Mouse (Mus musculus) thymus, postnatal 0 days (tissue): ENCODE results near the gene Tex48. TPM values are rescaled to one million over a fixed set of nuclear protein-coding genes. Genes with fewer than 3 reads are reported as not detected.

ENCODE experiments used
- DNase-seq: peaks from one replicate; pipeline ENCODE4 v3.0.0-alpha.2; 2015; ENCODE audit warnings: low spot score
- polyA plus RNA-seq: library from polyadenylated mRNA; unstranded; fragments of >200 nt; fragmentation: Nextera tagmentation; extraction: Ambion mirVana; gene quantifications from 2 replicates; pipeline ENCODE4 v1.2.1, GENCODE M21; 2015

The Tex48 gene
- polyA plus RNA-seq, 1 experiment from 2014 or later = not detected

- DNase-seq = peak; percentile 7
Measured at GRCm38 (mm10) chr4:63595259-63595658, 27.0 kb downstream of the Tex48 start.

DNA sequence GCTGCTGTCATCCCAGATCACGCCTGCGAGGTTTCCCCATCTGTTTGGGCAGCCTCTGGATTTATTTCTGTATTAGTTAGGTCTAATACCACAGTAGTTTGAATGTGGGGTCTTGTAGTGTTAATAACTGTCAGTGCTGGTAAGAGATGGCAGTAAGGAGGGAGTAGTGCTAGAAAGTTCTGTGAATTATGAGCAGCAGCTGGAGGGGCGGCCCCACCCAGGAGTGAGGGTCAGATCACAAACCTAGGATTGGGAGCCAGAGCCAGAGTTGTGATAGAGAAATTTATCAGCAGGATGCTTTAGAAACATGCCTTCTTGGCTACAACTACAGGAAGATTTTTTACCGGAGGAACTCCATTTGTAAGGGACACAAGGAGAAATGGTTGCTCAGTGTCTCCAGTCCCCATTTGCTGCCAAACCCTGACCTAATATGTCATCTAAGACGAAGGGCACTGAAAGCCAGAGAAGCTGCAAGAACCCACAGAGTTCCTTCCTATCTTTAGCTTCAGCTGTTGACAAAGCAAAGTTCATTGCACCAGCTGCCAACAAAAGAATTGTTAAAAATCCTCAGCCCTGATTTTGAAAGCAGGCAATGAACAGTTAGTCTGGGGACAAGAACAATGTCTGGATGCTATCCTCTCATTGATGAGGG lies 27.6 kb downstream of the Tex48 start:
- DNase-seq = no peak

- DNase-seq = no peak
Measured at GRCm38 (mm10) chr4:63590538-63590937, 31.7 kb downstream of the Tex48 start.

DNA sequence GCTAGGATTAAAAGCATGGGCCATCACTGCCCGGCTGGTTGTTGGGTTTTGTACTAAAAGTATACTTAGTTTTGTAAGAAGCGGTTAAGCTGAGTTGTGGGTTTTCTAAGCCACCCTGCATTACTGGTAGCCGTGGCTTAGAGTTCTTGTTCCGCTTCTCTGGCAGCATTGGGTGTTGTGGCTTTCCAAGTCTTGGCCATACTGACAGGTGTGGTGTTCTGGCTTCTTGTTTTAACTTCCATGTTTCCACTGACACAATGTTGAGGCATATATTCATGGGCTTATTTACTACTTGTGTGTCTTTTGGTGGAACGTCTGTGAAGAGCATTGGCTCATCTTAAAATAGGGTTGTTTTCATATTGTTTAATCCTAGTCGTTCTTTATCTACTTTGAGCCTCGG lies 32.2 kb downstream of the Tex48 start:
- no peak for DNase-seq

DNA sequence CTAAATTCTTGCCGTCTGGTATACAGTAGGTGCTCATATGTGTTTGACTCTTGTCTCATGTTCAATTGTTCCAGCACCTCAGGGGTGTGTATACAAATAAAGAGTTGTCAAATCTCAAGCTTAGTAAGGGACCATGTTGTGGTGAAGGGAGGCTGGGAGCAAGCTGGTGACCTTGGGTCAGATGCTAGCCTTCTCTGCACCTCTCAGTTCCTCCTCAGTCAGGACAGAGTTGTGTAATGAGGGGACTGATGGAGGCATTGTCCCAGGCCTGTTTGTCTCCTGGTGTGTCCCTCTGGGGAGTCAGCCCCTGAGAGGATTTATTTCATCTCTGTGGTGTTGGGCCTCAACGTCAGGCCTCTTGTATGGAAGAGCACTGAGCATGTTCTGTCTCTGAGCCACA lies 36.0 kb downstream of the Tex48 start:
- no peak for DNase-seq

- DNase-seq = no peak
Measured at GRCm38 (mm10) chr4:63585216-63585615, 37.0 kb downstream of the Tex48 start.

DNA sequence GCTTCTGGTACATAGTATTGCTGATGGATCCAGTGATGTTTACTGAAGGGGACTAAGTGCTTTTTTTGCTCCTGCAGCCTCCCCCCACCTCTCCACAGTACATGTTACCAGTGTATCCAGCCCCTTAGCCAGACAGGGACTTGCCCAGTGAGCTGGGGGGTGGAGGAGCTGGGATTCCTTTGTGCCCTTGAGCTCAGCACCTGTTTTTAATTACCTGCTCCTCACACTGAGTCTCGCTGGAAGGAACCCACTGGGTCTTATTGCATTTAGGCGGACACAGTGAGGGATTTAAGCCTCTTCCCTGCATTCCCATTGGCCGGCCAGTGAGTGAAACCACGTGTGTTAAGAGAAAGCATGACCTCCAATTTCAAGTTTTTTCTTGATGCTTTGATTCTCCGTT lies 39.6 kb downstream of the Tex48 start:
- no peak for DNase-seq

- DNase-seq = no peak
Measured at GRCm38 (mm10) chr4:63580078-63580477, 42.1 kb downstream of the Tex48 start.

DNA sequence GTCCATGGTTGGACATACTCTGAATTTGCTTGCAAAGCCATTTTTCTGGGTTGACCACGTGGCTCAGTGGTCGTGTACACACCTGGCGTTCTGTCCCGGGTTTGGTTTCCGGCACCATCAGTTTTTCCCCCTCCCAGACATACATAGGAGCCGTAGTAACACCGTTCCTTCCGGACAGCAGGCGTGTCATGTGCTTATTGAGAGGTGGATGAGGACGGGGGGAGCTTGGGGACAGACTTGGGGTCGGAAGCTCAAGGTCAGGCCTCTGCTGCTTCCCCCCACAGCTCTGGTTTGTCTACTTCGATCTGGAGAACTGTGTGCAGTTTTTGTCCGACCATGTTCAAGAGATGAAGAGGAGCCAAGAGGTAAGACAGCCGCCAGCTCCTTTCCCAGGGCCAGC lies 42.6 kb downstream of the Tex48 start:
- no peak for DNase-seq

DNA sequence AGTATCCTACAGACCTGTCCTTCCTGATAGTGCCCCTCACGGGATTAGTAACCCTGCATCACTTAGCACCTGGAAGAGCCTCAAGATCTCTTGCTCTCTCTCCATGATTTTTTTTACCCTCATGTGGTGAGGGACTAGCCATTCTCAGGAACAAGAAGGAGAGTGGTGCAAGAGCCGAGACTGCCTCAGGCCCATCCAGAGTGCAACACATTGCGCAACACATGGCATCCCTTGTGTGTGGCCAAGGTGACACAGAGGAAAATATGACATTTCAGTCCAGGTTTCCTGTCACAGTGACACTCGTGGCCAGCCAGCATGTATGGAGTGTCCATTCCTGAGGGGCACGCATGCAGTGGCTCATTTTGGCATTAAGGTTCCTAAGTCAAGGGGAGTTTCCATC lies 49.6 kb downstream of the Tex48 start:
- no peak for DNase-seq

DNA sequence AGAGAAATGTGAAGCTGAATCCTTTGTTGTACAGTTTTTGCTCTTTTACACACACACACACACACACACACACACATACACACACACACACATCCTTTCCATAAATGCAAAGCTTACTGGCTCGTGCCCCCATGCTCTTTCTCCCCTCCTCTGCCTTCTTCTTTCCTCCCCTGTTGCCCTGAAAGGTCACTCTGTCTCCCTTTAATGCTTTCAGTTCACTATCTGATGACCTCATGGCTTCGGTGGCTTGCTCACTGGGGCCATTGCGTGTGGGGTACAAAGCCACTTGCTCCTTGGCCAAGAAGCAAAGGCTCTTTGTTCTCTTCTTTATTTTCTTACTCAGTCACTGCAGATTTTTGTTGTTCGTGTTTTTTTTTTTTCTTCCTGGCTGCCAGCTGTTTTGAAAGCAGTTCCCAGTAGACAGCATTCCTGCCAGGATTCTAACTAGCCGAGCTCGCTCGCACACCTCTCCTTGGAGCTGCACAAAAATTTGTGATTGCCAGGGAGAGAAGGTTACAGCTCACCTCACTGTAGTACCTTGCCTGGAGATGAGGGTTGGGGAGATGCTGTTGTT lies 51.9 kb downstream of the Tex48 start:
- DNase-seq = no peak

DNA sequence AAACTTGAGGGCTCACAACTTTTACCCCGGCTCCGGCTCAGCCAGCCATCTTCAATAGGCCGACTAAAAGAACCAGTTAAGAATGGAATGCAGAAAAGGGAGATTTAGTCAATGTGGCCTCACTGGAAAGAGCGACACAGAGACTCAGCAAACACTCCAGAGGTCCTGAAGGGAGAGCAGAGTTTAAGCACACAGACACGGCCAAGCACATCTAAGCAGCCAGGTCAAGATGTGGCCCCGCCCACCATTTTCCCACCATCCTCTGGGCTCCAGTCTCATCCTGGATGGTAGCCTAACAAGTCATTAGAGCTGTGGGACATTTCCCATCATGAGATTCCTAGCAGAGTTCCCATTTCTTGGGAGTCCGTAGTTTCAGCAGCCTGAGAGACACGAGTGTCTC lies 52.9 kb downstream of the Tex48 start:
- no peak for DNase-seq

- DNase-seq = no peak
Measured at GRCm38 (mm10) chr4:63567712-63568390, 54.4 kb downstream of the Tex48 start.

DNA sequence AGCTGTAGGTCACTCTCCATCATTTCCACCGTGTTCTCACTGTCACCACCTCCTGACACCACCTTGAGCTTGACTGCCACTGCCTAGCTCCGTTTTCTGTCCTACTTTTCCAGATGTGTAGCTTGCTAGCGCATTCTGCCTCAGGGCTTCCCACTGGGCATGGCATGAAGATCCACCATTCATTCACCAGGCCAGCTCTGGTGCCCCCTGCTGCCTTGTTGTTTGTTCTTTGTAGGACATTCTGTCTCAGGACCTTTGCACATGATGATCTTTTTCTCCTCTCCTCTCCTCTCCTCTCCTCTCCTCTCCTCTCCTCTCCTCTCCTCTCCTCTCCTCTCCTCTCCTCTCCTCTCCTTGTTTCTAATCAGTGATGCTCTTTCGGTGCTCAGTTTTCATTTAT lies 59.5 kb downstream of the Tex48 start:
- DNase-seq = no peak

DNA sequence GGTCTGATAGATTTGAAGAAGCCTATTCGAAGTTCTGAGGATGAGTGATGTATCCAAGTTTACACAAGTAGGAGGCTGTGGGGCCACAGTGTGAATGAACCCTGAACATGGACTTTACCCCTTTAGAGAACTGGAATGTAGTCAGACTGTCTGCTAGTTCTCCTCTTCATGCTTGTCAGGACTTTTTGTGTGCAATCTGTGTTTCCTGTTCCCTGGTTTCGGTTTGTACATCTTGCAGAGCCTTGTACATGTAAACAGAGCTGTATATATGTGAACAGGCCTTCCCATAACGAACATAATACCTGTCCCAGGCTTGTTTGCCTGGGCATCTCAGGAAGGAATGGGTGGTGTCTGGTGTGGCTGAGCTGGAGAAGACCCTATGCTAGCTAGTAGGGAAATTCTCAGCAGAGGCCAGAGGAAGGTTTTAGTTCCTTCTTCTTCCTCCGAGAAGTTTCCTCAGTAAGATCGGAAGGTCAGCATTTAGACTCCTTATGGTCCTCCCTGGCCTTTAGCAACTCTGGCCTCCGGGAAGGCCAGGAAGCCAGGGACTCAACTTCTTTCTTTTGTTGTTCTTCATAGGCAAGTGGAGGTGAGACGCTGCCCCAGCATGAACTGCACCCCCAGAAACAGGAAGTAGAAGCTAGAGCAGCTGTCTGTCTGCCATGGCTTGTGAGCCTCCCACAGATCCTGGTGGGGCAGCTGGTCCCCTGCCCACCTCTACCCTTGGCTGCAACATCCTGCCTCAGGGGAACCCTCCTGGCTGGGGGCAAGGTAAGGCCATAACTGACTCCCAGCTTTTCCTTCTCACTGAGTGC lies 60.2 kb downstream of the Tex48 start:
- DNase-seq = peak; percentile 74

DNA sequence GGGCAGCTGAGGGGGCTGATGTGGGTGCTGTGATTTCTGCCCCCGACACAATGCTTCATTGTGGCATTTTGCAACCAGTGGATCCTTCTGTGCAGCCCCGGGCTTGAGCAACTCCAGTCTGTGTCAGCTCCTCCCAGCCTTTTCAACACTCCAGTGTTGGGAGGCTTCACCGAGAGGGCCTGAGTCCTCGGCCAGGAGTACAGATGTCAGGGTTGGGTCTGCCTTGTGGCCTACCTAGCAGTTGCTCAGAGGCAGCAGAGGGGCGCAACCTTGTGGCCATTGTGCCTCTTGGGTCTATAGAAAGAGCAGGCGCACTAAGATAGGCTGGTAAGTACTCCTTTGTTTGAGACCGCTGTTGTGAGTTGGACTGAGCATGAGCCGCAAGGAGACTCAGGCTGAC lies 62.1 kb downstream of the Tex48 start:
- DNase-seq = peak; percentile 32

- no peak for DNase-seq
Measured at GRCm38 (mm10) chr4:63559127-63559697, 63.0 kb downstream of the Tex48 start.

DNA sequence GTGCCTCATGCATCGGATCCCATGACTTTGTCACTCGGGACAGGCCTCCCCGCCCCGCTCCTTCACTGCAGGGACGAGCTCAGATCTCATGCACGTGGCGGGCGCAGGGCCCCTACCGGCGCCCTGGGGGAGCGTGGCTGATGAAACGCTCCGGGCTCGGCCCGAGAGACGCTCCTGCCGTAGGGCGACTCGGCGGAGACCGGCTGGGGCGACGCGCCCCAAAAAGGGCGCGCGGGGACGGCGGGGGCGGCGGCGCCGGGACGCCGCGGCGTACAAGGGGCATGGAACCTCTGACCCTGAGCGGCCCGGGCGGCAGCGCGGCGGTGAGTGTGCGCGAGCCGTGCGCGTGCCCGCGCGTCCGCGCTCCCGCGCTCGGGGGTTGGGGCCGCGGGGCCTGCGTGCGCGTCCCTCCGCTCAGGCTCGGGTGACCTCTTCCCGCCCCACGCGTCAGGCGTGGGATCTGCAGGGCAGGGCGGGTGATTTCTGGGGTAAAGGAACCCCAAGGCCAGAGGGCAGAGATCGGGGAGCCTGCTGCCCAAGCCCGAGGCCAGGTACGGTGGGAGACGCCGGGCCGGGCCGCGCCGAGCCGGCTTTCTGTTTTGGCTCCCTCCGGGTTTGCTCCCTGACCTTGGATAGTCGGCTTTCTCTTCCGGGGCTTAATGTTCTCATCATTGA lies 63.7 kb downstream of the Tex48 start, which contains the start of gene Tmem268:
TSS of gene Tmem268 (plus strand) at position 375 of the 675 bp plus-strand sequence.
- peak; percentile 85 for DNase-seq

DNA sequence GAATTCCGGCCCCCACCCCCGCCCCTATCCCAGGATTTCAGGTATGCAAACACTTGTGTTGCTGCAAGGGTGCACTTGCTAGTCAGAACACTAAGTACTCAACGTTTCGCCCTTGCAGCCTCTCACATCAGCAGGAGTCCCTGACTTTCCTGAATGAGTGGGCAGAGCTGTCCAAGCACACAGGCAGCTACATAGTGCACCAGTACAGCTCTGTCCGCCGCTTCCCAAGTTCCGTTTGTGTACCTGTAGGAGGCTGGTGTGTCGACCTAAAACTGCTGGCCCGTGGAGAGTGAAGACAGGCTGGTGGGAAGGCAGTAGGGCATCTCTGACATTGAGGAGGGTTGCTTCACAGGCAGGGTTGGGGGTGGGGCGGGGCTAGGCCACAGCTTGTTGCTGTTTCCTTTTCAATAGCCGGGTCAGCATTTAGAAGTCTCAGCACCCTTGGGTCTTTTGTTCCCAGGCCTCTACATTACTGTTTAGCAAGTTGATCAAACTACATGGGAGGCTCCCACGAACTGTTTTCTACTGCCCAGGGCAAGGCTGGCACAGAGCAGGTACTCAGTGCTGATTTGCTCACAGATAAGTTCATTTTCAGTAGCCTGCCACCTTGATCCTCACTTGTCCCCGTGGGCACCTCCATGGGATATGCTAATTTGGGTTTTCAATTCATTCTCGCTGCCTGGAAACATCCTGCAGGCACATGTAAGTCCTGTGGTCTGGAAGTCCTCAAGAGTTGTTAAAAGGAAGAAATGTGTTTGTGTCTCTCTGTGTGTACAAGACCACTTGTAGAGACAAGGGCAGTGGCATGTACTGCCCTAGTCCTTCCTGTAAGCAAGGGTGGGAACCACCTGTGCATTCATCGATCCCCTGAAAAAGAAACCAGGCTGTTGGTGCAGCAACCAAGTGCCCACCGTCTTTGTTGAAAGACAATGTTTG lies 64.8 kb downstream of the Tex48 start:
- no peak for DNase-seq
